Mouse (Mus musculus) liver, postnatal 0 days (tissue): ENCODE data around the gene Fam208a.

Experiments
- CTCF ChIP-seq: sonication (generic); IDR thresholded peaks from 2 replicates; pipeline ENCODE4 v1.5.1; 2016; ENCODE audit warnings: antibody characterized with exemption, low read depth
- EP300 ChIP-seq: IDR thresholded peaks from 2 replicates; pipeline ENCODE4 v1.6.1; 2016; ENCODE audit warnings: antibody characterized with exemption, low read depth, mild to moderate bottlenecking

DNA sequence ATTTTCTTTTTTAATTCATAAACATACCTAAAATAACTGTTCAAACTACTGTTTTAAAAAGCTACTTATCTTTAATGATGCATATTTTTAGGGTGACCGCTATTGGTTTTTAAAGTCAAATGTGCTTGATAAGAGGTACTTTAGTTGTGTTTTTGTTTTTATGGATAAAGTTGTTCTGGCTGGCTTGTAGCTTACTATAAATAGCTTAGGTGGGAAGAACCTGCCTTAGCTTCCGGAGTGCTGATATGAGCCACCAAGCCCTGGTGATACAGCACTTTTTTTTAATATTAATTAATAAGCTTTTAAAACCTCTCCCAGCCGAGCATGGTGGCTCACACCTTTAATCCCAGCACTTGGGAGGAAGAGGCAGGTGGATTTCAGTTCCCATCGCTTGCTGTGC is 18.3 kb downstream of the Fam208a start:
- TF ChIP-seq CTCF = no peak
- no peak for TF ChIP-seq EP300
